Mouse (Mus musculus) CH12.LX (cell line): ENCODE results near the gene C2cd2l. TPM values are rescaled to one million over a fixed set of nuclear protein-coding genes. Genes with fewer than 3 reads are reported as not detected.

ENCODE experiments used
- DNase-seq: peaks from one replicate; pipeline ENCODE4 v3.0.0-alpha.2; 2013; ENCODE audit errors: extremely low read depth
- H3K27ac ChIP-seq: 2 replicates; pipeline ENCODE4 v1.5.1; 2012; ENCODE audit warnings: low read depth, mild to moderate bottlenecking, control low read depth, moderate library complexity; ENCODE audit not compliant: insufficient read depth
- H3K27me3 ChIP-seq: replicated peaks from 2 replicates; pipeline ENCODE3; 2012; ENCODE audit warnings: inconsistent platforms
- H3K36me3 ChIP-seq, 2 experiments: replicated peaks in 1 of 2; 2 replicates each; pipeline versions ENCODE3 to v1.6.1; 2012; ENCODE audit warnings: inconsistent platforms in 1 of 2, low read length in 1 of 2, mild to moderate bottlenecking in 1 of 2, mixed read lengths in 1 of 2, moderate library complexity in 1 of 2; ENCODE audit not compliant: control insufficient read depth in 1 of 2, insufficient read depth in 1 of 2
- H3K4me1 ChIP-seq, 2 experiments: 2 replicates each; pipeline ENCODE4 v1.6.1; 2012; ENCODE audit warnings: inconsistent platforms in 1 of 2, moderate library complexity in 1 of 2; ENCODE audit not compliant: insufficient read depth in 2 of 2, control insufficient read depth in 1 of 2
- H3K4me2 ChIP-seq: 2 replicates; pipeline ENCODE4 v1.6.1; 2012; ENCODE audit warnings: low read depth, mild to moderate bottlenecking, control low read depth; ENCODE audit not compliant: poor library complexity, insufficient read depth, severe bottlenecking
- H3K4me3 ChIP-seq, 3 experiments: fragments of 150-350 bp in 1 of 3; sonication (generic) in 1 of 3; replicated peaks in 1 of 3; 2 replicates each; pipeline versions ENCODE3 to v1.5.1; 2011 to 2012; ENCODE audit warnings: low read depth in 2 of 3, low read length in 2 of 3, mild to moderate bottlenecking in 2 of 3, moderate library complexity in 2 of 3, control low read depth in 1 of 3, improper control_type of control experiment in 1 of 3, inconsistent platforms in 1 of 3, mixed read lengths in 1 of 3; ENCODE audit not compliant: poor library complexity in 1 of 3
- H3K79me2 ChIP-seq: replicated peaks from 2 replicates; pipeline ENCODE4 v1.6.1; 2012; ENCODE audit warnings: mild to moderate bottlenecking, moderate library complexity; ENCODE audit not compliant: control insufficient read depth, poor library complexity, insufficient read depth, severe bottlenecking; ENCODE audit errors: extremely low read depth
- H3K9ac ChIP-seq: 2 replicates; pipeline ENCODE4 v1.6.1; 2012; ENCODE audit warnings: low read depth, mild to moderate bottlenecking, control low read depth, moderate library complexity; ENCODE audit not compliant: insufficient read depth
- H3K9me3 ChIP-seq: replicated peaks from 2 replicates; pipeline ENCODE3; 2012; ENCODE audit warnings: low read length, inconsistent platforms, mixed read lengths
- BHLHE40 ChIP-seq: IDR thresholded peaks from 2 replicates; pipeline ENCODE4 v1.6.1; 2011; ENCODE audit warnings: mild to moderate bottlenecking, low read depth, low read length, improper control_type of control experiment
- CHD1 ChIP-seq: IDR thresholded peaks from 2 replicates; pipeline ENCODE4 v1.6.1; 2012; ENCODE audit warnings: low read depth, low read length, improper control_type of control experiment, inconsistent platforms
- CHD2 ChIP-seq: IDR thresholded peaks from 2 replicates; pipeline ENCODE4 v1.6.1; 2011; ENCODE audit warnings: low read length, improper control_type of control experiment
- CTCF ChIP-seq, 2 experiments: IDR thresholded peaks in 1 of 2; conservative IDR thresholded peaks in 1 of 2; 2 replicates each; pipeline ENCODE4 v1.5.1; 2011 to 2012; ENCODE audit warnings: low read depth in 2 of 2, low read length in 2 of 2, improper control_type of control experiment in 1 of 2, inconsistent platforms in 1 of 2, mild to moderate bottlenecking in 1 of 2, moderate library complexity in 1 of 2
- E2F4 ChIP-seq: IDR thresholded peaks from 2 replicates; pipeline ENCODE4 v1.6.1; 2011; ENCODE audit warnings: low read depth, low read length, improper control_type of control experiment; ENCODE audit not compliant: insufficient replicate concordance
- ELF1 ChIP-seq: IDR thresholded peaks from 2 replicates; pipeline ENCODE4 v1.6.1; 2014; ENCODE audit warnings: low read depth, mild to moderate bottlenecking, inconsistent platforms, low read length, improper control_type of control experiment
- EP300 ChIP-seq: IDR thresholded peaks from 2 replicates; pipeline ENCODE4 v1.6.1; 2011; ENCODE audit warnings: low read length, improper control_type of control experiment
- ETS1 ChIP-seq: conservative IDR thresholded peaks from 2 replicates; pipeline ENCODE4 v1.6.1; 2012; ENCODE audit warnings: low read depth, mild to moderate bottlenecking, inconsistent platforms, low read length, improper control_type of control experiment, moderate library complexity
- GABPA ChIP-seq: IDR thresholded peaks from 2 replicates; pipeline ENCODE4 v1.6.1; 2012; ENCODE audit warnings: low read depth, low read length, improper control_type of control experiment, inconsistent platforms; ENCODE audit not compliant: insufficient replicate concordance
- HCFC1 ChIP-seq: IDR thresholded peaks from 2 replicates; pipeline ENCODE4 v1.6.1; 2012; ENCODE audit warnings: low read depth, mild to moderate bottlenecking, inconsistent platforms, low read length, improper control_type of control experiment
- IRF4 ChIP-seq: IDR thresholded peaks from 2 replicates; pipeline ENCODE4 v1.6.1; 2014; ENCODE audit warnings: low read depth, mild to moderate bottlenecking, inconsistent platforms, low read length, improper control_type of control experiment
- JUN ChIP-seq: IDR thresholded peaks from 2 replicates; pipeline ENCODE4 v1.6.1; 2011; ENCODE audit warnings: low read depth, mild to moderate bottlenecking, low read length, improper control_type of control experiment, moderate library complexity; ENCODE audit not compliant: insufficient read depth
- JUND ChIP-seq: conservative IDR thresholded peaks from 2 replicates; pipeline ENCODE4 v1.6.1; 2011; ENCODE audit warnings: low read depth, low read length, improper control_type of control experiment
- KAT2A ChIP-seq: IDR thresholded peaks from 2 replicates; pipeline ENCODE4 v1.6.1; 2012; ENCODE audit warnings: low read length, improper control_type of control experiment, inconsistent platforms; ENCODE audit not compliant: insufficient replicate concordance
- MAFK ChIP-seq: IDR thresholded peaks from 2 replicates; pipeline ENCODE4 v1.6.1; 2011; ENCODE audit warnings: low read length, improper control_type of control experiment; ENCODE audit not compliant: insufficient replicate concordance
- MAX ChIP-seq: IDR thresholded peaks from 2 replicates; pipeline ENCODE4 v1.6.1; 2011; ENCODE audit warnings: low read length, improper control_type of control experiment
- MAZ ChIP-seq: IDR thresholded peaks from 2 replicates; pipeline ENCODE4 v1.6.1; 2012; ENCODE audit warnings: low read depth, mild to moderate bottlenecking, inconsistent platforms, low read length, improper control_type of control experiment, moderate library complexity
- MEF2A ChIP-seq: IDR thresholded peaks from 2 replicates; pipeline ENCODE4 v1.6.1; 2014; ENCODE audit warnings: low read depth, mild to moderate bottlenecking, inconsistent platforms, low read length, improper control_type of control experiment, borderline replicate concordance
- MXI1 ChIP-seq: IDR thresholded peaks from 2 replicates; pipeline ENCODE4 v1.6.1; 2011; ENCODE audit warnings: mild to moderate bottlenecking, low read depth, low read length, improper control_type of control experiment
- MYC ChIP-seq: IDR thresholded peaks from 2 replicates; pipeline ENCODE4 v1.6.1; 2011; ENCODE audit warnings: low read depth, mild to moderate bottlenecking, improper control_type of control experiment, low read length
- NELFE ChIP-seq: IDR thresholded peaks from 2 replicates; pipeline ENCODE4 v1.6.1; 2011; ENCODE audit warnings: low read depth, low read length, improper control_type of control experiment
- NRF1 ChIP-seq: IDR thresholded peaks from 2 replicates; pipeline ENCODE4 v1.6.1; 2014; ENCODE audit warnings: low read depth, mild to moderate bottlenecking, inconsistent platforms, low read length, improper control_type of control experiment, moderate library complexity
- PAX5 ChIP-seq: IDR thresholded peaks from 2 replicates; pipeline ENCODE4 v1.6.1; 2012; ENCODE audit warnings: low read length, inconsistent platforms, mixed read lengths
- POLR2A ChIP-seq: IDR thresholded peaks from 2 replicates; pipeline ENCODE4 v1.6.1; 2011; ENCODE audit warnings: low read depth, mild to moderate bottlenecking, improper control_type of control experiment, low read length
- POLR2AphosphoS2 ChIP-seq: IDR thresholded peaks from 2 replicates; pipeline ENCODE4 v1.6.1; 2011; ENCODE audit warnings: low read depth, low read length, improper control_type of control experiment
- RAD21 ChIP-seq: IDR thresholded peaks from 2 replicates; pipeline ENCODE4 v1.6.1; 2011; ENCODE audit warnings: low read depth, mild to moderate bottlenecking, low read length, improper control_type of control experiment, moderate library complexity
- RCOR1 ChIP-seq: conservative IDR thresholded peaks from 2 replicates; pipeline ENCODE4 v1.6.1; 2012; ENCODE audit warnings: low read depth, mild to moderate bottlenecking, inconsistent platforms, low read length, improper control_type of control experiment
- SIN3A ChIP-seq: IDR thresholded peaks from 2 replicates; pipeline ENCODE4 v1.6.1; 2012; ENCODE audit warnings: low read length, improper control_type of control experiment, inconsistent platforms
- SMC3 ChIP-seq: IDR thresholded peaks from 2 replicates; pipeline ENCODE4 v1.6.1; 2011; ENCODE audit warnings: low read depth, low read length, improper control_type of control experiment
- TBP ChIP-seq: conservative IDR thresholded peaks from 2 replicates; pipeline ENCODE4 v1.6.1; 2011; ENCODE audit warnings: low read depth, low read length, improper control_type of control experiment
- TCF12 ChIP-seq: IDR thresholded peaks from 2 replicates; pipeline ENCODE4 v1.6.1; 2014; ENCODE audit warnings: low read depth, mild to moderate bottlenecking, inconsistent platforms, low read length, improper control_type of control experiment
- UBTF ChIP-seq: IDR thresholded peaks from 2 replicates; pipeline ENCODE4 v1.6.1; 2012; ENCODE audit warnings: low read depth, mild to moderate bottlenecking, inconsistent platforms, low read length, improper control_type of control experiment, moderate library complexity
- USF1 ChIP-seq: IDR thresholded peaks from 2 replicates; pipeline ENCODE4 v1.6.1; 2014; ENCODE audit warnings: low read depth, mild to moderate bottlenecking, inconsistent platforms, low read length, improper control_type of control experiment
- USF2 ChIP-seq: conservative IDR thresholded peaks from 2 replicates; pipeline ENCODE4 v1.6.1; 2011; ENCODE audit warnings: low read depth, low read length, improper control_type of control experiment
- ZC3H11A ChIP-seq: IDR thresholded peaks from 2 replicates; pipeline ENCODE4 v1.6.1; 2012; ENCODE audit warnings: low read depth, mild to moderate bottlenecking, inconsistent platforms, low read length, improper control_type of control experiment
- ZKSCAN1 ChIP-seq: IDR thresholded peaks from 2 replicates; pipeline ENCODE4 v1.6.1; 2012; ENCODE audit warnings: low read depth, inconsistent platforms, low read length, improper control_type of control experiment, borderline replicate concordance
- ZMIZ1 ChIP-seq: IDR thresholded peaks from 2 replicates; pipeline ENCODE4 v1.6.1; 2012; ENCODE audit warnings: low read depth, mild to moderate bottlenecking, inconsistent platforms, low read length, improper control_type of control experiment
- ZNF384 ChIP-seq: IDR thresholded peaks from 2 replicates; pipeline ENCODE4 v1.6.1; 2012; ENCODE audit warnings: low read depth, low read length, improper control_type of control experiment, inconsistent platforms
- dilution Hi-C: fragments of 300-500 bp; cut with MboI; formaldehyde crosslinking; loops from 2 replicates; pipeline ENCODE4 v1.14.3; 2020; ENCODE audit warnings: low sequenced_read_pairs; ENCODE audit not compliant: extremely low pct_unique_long_range_greater_than_20kb, extremely low pct_ligation_motif_present
- in situ Hi-C: fragments of 300-500 bp; cut with MboI; formaldehyde crosslinking; loops from 3 replicates; pipeline ENCODE4 v1.14.3; 2019; ENCODE audit warnings: low sequenced_read_pairs, low pct_ligation_motif_present, low pct_unique_long_range_greater_than_20kb, mixed read lengths
- polyA plus RNA-seq: library from polyadenylated mRNA; unstranded; fragments of >175 nt; gene quantifications from 2 replicates; pipeline ENCODE4 v1.2.1, GENCODE M21; 2012; ENCODE audit warnings: low read depth; ENCODE audit not compliant: insufficient read length
- total RNA-seq, 2 experiments: library from RNA; depleted of rRNA; stranded (reverse); fragments of 300-350 nt in 1 of 2; fragments of >200 nt in 1 of 2; gene quantifications; 2 replicates each; pipeline ENCODE4 v1.2.3; 2012 to 2014

C2cd2l gene
- total and polyA plus RNA-seq, 3 experiments, result 2.9 to 7.3 (median 7.2) TPM

DNA sequence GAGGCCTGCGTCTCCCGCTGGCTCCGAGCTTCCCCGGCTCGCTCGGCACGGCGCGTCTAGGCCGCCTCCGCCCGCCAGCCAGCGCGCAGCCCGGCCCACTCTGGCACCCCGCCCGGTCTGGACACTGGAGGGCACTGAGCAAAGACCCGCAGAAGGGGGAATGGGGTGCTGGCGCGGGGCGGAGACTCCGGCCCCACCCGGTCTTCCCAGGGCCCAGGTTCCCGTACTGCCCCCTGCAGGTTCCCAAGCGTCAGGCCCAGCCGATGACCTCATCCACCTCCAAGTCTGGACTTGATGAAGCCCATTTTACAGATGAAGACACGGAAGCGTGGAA is 52.1 kb downstream of the C2cd2l start:
- Histone ChIP-seq H3K27me3 (no peaks in the 10 kb centered on the region), H3K79me2 (no peaks in the 10 kb centered on the region), H3K4me2 (peak overlapping the region; percentile 42; the same call in 1 of the 2 replicates), H3K4me1 (peaks cover 0 to 16% of the 10 kb centered on the region in 2 experiments; a peak in 3 of 4 replicates), H3K9ac (peak overlapping the region; percentile 96), H3K9me3 (no peaks in the 10 kb centered on the region), H3K27ac (peak overlapping the region; percentile 44; the same call in 1 of the 2 replicates), H3K36me3 (peaks cover 10 to 29% of the 10 kb centered on the region in 2 experiments), H3K4me3 (peak overlapping the region; percentile 76 to 81 (median 79))
- DNase-seq, result peak; percentile 93
- in situ Hi-C loops (loop anchor here (10.0 kb wide), 1 partner anchor 143 kb away; no protein-coding TSS in a partner anchor), dilution Hi-C loops (no loop called here)
- TF ChIP-seq MEF2A (0 out of 2 replicates have a peak, but pooled peaks have one; percentile 63), RCOR1 (no peak), JUN (peak; percentile 95), UBTF (0 out of 2 replicates have a peak, but pooled peaks have one; percentile 52), MAZ (peak; percentile 83), MYC (no peak), SMC3 (peak; percentile 44), TBP (no peak), NELFE (peak; percentile 75), TCF12 (peak; percentile 61; the same call in 1 of the 2 replicates), MAX (no peak), EP300 (no peak), ELF1 (no peak), USF1 (no peak), ZC3H11A (no peak), GABPA (no peak), RAD21 (0 out of 2 replicates have a peak, but pooled peaks have one; percentile 3), CHD2 (no peak), NRF1 (0 out of 2 replicates have a peak, but pooled peaks have one; percentile 15), CHD1 (peak; percentile 52; the same call in 1 of the 2 replicates), BHLHE40 (no peak), ETS1 (no peak), ZKSCAN1 (no peak), KAT2A (no peak), CTCF (conservative IDR thresholded peaks at IDR 0.05 in 1 of 2, IDR thresholded peaks at IDR 0.05 in 1 of 2; ENCODE audit: low read depth in 2 of 2, low read length in 2 of 2) (peak; percentile 42 to 67), MAFK (no peak), MXI1 (peak; percentile 57; the same call in 1 of the 2 replicates), ZMIZ1 (peak; percentile 83), ZNF384 (no peak; the same call in 1 of the 2 replicates), POLR2A (peak; percentile 76), POLR2AphosphoS2 (no peak), USF2 (no peak), JUND (peak; percentile 87), E2F4 (no peak), SIN3A (peak; percentile 74; the same call in 1 of the 2 replicates), HCFC1 (peak; percentile 27; the same call in 1 of the 2 replicates), PAX5 (no peak), IRF4 (peak; percentile 40; the same call in 1 of the 2 replicates)
